Mouse (Mus musculus): ENCODE data around the gene Zfhx3. TPM values are rescaled to one million over a fixed set of nuclear protein-coding genes. Genes with fewer than 3 reads are reported as not detected.

Zfhx3 gene
- total RNA-seq, 2 experiments from 2014 or later = 4.3 to 4.4 TPM

DNA sequence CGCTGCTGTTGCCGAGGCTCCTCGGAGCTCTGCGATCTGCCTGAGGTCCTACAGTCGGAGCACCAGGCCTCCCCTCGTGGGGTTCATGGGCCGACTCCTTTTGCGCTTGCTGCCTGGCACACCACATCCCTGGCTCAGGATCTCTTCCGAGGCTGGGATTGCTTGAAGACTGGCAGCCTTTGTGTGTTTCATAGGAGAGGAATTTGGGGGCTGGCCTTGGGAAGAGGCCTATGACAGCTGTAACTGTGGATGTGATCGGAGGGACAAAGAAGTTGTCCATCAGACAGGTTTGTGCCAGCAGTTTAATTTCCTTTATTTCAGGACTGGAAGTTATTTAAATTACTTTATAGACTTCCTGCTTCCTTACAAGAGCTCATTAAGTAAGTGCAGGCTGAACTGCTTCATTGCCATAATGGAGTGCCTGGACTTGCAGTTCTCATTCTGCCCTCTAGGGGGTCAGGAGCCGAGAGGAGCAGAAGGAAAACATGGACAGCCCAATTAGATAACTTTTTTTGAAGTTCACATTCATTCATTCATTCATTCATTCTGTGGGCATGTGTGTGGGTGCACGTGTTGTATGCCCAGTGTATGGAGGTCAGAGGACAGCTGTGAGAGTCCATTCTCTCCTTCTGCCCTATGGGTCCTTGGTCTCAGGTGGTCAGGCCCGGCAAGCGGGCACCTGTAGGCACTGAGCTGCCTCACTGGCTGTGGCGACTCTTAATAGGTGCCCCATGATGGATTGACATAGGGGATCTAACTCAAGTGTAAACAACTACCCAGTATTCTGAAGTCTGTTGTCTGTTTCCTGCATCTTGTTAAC is 817.3 kb downstream of the Zfhx3 start:
- DNase-seq = peak; percentile 23 to 37

DNA sequence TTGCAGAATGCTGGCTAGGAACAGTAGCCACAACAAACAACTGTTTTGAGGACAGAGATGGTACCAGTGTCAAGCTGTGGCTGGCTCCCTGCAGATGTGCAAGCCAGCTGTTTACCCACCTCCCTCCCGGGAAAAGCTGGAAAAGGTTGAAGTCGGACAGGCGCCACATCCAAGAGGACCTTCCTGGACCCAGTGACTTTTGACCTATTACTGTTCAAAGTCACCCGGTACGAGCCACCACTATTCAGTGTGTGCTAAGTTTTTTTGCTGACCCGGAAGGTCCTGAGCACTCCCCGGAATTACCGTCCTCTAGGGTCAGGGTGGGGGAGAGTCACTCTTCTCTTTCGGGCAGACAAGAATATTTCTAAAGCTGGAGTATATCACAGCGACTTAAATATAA is 818.3 kb downstream of the Zfhx3 start:
- DNase-seq = no peak

DNA sequence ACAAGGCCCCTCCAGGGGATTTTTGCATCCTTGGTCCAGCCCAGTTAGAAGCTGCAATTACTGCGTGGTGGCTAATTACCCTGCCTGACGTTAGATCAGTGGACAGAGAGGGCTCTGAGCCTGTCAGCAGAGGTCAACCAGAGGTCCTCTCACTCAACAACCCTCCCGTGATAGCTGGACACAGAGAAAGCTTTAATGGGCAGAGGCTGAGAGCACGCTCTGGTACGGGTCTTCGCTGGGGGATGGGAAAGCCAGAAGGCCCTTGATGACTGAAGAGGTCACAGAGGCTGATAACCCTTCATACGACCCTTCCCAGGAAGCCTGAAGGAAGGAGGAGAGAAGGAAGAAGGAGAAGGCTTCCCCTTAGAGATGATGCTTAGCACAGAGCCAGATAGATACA is 820.1 kb downstream of the Zfhx3 start:
- DNase-seq = no peak

DNA sequence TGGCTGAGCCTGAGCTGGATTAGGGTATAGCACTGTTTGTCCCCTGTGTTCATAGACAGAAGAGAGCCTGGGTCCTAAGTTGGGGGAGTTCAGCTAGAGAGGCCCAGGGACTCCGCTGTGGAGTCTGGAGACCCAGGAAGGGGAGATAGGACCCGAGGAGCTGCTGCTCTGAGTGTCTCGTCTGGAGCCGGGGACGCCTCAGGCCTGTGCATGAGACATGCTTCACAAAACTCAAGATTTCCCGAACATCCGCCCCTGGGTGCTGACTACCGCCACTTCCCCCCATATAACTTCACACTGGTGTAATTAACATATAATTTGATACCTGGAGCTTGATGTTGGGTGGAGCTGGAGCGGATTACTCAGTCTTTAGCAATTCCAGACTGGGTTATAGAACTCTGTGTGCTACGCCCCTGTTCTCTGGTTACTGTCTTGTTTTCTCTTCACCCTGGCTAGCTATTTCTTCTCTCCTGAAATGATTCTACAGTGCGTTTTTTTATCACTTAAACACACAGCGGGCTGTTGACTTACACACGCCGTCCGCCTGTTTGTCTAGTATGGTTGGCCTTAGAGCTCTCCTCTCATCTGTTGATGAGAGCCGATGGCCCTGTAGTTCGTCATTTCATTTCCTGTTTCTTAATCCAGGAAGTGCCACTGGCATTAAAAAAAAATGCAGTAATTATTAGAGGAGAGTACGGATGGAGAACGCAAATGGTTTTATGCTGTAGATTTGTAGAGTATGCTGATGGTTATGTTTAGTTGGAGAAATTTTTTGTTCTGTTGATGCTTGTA is 822.2 kb downstream of the Zfhx3 start:
- no peak for DNase-seq

DNA sequence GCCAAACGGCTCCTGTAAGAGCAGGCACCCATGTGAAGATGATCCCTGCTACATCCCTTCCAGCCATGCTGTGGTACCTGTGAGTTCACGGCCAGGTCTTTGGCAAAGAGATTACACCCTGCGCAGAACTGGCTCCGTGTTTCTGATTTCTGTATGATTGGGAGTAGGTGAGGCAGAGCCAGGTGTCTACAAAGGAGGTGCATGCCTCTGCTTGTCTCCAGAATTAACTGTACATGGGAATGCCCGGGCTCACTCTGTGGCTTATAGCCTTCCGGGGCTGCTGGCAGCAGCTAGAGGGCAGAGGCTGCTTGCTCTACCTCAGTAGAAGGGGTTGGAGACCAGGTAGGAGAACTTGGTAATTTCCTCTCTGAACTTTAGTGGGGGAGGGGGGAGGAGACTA is 823.7 kb downstream of the Zfhx3 start:
- no peak for DNase-seq

DNA sequence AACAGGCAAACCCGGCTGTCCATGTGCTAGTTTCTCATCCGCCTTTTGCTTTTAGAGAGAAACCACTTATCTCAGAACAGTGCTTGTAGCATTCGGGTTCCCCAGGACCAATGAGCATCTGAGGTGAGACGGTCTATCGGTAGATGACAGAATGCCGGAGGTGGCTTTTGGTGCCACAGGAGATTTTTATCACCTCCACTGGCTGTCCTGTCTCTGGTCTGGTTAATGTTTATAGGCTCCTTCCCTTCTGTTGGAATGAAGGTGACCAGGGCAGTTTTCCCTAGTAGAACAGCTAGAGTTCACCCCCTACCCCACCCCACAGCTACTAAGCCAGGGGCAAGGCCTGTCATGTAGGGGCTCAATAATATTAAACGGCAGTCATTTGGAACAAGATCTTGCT is 825.6 kb downstream of the Zfhx3 start:
- DNase-seq = no peak

DNA sequence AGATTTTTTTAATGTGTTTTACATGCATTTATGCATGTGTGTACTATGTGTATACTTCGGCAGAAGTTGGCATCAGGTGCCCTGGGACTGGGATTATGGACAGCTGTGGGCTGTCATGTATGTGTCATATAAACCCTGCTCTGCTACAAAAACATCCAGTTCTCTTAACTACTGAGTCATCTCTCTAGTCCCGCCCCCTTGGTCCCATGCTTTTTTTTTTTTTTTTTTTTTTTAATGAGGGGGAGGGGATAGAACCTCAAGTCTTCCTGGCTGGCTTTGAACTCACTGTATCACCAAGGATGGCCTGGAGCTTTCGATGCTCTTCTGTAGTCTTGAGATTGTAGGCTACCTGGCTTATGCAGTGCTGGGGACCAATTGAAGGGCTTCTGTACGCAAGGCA is 827.9 kb downstream of the Zfhx3 start:
- no peak for DNase-seq

DNA sequence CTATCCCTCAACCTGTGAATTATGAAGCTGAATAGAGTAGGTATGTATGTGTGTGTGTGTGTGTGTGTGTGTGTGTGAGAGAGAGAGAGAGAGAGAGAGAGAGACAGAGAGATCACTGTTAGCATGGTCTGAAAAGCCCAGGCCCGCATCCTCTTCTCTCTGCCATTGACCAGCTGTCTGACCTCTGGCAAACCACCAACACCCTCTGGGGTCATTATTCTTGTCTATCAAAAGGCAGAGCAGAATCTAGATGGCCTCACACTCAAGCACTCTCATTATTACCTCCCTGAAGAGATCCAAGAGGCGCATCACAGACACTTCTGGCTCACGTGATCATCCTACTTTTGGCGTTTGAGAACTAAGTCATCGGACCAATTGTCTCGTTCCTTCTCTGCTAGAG is 831.0 kb downstream of the Zfhx3 start:
- no peak for DNase-seq

DNA sequence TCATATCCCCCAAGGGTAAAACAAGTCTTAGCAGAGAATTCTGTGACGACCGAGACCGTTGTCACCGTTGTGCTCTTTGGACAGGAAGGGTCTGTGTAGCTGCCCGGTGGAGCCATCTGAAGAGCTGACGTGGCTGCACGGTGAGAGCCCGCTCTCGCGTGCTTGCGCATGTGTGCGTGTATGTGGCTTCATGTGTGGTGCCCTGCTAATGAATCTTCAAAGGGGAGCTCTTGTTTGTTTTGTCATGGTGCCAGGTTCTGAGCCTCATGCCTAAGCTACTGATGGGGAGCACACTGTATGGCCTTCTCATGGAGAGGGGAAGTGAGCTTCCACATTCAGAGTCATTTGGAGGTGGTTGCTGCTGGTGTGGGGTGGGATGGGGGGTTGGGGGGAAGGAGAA is 835.6 kb downstream of the Zfhx3 start:
- no peak for DNase-seq

DNA sequence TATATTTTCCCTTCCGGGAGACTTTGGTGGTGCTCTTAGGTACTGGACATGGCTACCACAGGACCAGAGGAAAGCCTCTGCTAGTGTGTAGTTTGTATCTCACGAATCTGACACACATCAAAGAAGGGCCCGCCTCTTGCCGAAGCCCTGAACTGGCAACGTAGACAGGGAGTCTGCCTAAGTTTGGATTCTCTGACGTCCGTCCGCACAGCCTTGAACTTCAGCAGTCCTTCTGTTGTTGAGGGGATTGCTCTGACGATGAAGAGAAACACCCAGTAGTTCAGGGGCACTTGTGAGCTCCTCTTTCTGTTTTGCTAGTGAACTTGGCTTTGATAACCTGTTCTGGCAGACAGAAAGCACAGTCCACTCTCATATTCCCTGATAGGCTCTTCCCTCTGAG is 836.1 kb downstream of the Zfhx3 start:
- no peak for DNase-seq

DNA sequence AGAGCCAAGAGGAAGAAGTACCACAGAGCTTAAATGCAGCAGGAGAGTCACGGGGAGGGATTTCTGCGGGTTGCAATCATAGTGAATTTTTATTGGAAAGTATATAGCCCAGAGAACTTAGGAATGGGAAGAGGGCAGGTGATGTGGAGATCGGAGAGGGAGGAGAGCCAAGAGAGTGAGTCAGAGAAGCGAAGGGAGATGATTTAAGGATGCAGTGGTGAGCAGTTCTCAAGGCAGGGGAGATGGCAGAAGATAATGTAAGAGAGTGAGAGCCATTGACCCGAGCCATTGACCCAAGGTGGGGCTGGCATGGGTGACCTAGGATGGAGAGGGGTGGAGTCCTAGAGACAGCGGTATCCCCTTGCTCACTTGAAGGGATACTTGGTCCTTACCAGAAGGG is 838.3 kb downstream of the Zfhx3 start:
- DNase-seq = no peak

DNA sequence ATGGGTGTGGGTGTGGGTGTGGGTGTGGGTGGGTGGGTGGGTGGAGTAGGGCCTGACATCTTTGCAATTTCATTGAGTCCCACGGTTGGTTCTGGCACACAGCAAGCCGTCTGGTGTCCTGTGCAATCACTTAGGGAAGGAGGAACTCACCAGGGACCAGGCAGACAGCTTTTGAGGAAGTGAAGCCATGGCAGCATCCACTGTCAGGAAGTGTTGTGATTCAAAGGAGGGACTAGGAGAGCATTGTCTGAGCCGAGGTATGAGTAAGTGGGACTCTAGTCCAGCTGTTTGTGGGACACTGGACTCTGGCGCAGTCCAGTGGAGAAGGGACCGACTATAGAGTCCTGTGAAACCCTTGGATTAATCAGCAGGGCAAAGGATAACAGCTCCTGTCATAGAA is 838.7 kb downstream of the Zfhx3 start:
- DNase-seq = no peak

DNA sequence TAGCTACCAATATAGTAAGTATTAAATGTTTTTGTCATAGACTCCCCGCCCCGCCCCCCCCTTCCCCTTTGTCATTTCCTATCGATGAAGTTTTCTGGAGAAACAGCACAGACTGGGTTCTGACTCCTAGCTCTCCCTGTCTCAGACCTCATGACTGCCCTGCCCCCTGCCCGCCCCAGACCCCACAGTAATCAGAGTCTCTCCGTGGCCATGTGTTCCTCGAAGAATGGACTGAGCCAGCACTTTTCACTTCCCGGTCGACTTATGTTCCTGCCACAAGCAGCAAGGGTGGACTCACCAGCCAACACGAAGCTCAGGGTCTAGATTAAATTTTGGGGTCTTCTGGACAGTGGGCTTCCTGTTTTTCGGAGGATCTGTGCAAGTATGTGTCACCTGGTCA is 840.7 kb downstream of the Zfhx3 start:
- no peak for DNase-seq

DNA sequence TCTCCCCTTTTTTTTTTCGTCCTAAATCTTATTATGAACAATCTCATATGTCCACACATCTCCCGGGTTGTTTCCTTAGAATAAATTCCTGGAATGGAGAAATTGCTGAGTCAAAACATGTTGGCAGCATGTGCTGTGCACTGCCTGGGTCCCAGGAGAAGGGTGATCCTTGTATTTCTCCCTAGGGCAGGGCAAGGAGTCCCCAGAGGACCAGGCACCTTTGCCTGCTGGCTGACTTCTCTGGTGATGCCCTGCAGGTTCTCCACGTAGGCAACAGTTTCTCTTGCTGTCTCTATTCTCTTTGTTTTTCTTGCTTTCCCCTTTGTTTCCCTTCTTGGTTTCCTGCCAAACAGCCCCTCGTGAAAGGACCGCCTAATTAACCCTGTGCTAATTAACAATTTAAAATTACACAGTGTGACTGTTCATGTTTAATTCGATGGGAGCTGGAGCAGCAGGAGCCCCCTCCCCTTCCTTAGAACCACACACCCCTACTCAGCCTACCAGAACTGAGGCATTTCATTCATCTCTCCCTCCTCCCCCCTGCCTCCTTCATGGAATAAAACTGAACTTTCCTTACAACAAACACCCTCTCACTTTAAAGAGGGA is 845.8 kb downstream of the Zfhx3 start:
- DNase-seq = no peak

DNA sequence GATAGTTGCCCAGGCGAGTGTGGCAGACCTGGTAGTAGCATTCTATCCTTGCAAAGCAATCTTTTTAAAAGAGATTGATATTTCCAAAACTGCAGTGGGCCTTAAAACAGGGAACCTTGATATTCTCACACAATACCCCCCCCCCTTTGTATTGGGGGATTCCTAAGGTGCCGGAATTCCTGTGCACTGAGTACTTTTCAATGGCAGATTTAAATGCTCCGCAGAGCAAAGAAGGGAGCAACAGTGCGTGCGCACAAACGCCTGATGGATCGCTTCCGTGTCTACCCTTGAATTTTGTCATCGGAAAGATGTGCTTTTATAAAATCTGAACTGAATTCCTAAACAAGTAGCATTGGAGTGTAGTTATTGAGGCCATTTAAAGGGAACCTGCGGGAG is 846.3 kb downstream of the Zfhx3 start:
- no peak for DNase-seq

DNA sequence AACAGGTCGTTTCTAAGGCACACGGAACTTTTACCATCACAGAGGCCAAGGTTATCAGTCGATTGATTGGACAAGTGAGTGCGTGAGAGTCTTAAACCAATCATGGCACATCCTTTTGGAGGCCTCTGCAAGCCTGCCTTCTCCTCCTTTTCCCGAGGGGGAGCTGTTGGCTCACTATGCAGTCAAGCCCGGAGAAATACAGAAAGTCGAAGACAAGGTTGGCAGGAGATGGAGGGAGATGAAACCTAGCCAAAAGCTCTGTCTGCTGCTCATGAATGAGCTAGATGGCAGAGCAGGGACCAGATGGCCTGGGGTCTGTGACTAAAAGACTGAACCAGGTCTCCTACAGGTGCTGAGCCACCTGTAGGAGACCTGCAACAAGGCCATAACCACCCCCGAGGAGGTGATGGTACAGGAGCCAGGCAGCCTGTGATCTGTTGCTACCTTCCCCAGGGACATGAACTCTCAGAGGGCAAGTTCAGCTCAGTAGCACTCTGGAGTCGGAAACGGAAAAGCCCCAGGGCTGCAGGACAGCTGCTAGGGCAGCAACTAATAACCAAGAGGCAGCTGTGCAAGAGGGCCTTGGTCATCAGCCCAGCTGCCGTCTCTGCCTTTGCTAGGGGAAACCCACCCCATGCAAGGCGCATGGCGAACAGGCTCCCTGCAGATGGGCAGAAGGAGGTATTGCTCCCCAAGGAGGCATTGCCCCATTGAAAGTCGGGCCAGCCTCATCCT is 848.3 kb downstream of the Zfhx3 start:
- DNase-seq = peak; percentile 27 to 48

DNA sequence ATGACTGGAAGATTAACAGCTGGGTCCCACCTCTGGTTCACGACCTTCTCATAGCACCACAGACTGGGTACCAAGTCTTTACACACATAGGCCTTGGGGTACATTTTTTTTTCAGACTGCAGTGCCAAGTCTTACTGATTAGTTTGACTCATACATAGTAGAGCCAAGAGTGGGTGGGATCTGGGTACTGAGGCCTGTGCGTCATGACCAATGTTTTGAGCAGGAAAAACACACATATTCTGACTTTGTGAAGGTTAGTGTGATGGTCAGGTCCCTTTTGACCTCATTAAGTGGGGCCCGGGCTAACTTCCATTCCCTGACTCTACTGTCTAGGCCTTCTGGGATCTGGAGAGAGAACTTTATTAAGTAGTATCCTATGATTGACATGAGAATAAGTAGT is 853.6 kb downstream of the Zfhx3 start:
- no peak for DNase-seq

DNA sequence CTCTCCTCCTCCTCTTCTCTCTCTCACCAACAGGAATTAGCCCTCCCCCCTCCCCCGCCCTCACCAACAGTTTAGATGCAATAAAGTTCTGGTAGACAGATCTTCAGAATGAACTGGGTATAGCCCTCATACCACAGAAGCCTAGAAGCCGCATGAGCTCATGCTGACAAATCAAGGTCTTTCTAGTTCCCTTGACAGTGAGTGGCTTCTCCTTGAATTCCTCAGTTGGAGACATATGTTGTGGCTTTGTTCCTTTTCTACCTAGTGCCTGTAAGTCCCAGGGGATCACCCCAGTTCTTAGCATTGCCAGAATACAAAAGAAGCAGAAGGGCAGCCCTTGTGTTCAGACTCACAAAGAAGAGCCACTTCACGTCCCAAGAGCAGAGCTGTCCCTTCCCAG is 854.4 kb downstream of the Zfhx3 start:
- DNase-seq = no peak

DNA sequence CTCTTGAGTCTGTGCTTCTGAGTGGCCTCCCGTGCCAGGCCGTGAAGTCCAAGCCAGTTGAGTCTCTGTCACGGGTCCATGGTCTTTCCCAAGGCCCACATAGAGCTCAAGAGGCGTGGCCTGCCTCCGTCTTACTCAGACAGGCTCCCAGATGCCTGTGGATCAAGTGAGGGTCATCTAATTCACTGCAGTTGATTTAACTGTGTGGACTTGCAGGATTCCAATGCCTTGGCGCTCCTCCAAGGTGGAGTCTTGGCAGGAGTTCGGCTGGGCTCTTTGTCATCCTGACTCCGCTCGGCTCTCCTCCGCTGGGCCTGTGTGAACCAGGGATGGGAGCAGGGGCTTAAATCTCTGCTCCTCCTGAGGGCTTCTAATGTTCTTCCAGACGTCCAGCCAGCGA is 855.6 kb downstream of the Zfhx3 start:
- peak; percentile 14 to 19 for DNase-seq

DNA sequence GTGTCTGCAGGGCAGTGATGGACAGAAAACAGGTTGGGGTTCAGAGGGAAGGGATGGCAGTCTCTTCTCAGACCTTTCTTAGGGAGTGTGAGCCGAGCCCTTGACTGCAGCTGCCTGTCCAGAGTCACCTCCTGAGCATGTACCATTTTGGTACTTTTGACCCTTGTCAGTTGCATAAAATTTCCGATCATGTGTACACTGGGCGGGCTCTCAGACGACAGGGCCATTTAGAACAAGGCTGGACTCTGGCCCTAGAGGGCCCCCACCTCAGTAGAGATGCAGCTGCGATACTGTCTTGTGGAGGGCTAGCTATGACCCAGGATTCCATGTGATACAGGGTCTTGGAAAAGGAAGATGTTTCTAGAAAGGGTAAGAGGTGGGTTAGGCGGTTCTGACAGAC is 856.8 kb downstream of the Zfhx3 start:
- no peak for DNase-seq

DNA sequence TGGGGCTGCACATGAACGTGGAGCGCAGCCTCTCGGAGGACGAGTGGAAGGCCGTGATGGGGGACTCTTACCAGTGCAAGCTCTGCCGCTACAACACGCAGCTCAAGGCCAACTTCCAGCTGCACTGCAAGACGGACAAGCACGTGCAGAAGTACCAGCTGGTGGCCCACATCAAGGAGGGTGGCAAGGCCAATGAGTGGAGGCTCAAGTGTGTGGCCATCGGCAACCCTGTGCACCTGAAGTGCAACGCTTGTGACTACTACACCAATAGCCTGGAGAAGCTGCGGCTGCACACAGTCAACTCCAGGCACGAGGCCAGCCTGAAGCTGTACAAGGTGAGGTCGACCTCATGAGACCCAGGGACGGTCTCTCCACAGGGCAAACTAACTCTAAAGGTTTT is 857.9 kb downstream of the Zfhx3 start:
- no peak for DNase-seq

DNA sequence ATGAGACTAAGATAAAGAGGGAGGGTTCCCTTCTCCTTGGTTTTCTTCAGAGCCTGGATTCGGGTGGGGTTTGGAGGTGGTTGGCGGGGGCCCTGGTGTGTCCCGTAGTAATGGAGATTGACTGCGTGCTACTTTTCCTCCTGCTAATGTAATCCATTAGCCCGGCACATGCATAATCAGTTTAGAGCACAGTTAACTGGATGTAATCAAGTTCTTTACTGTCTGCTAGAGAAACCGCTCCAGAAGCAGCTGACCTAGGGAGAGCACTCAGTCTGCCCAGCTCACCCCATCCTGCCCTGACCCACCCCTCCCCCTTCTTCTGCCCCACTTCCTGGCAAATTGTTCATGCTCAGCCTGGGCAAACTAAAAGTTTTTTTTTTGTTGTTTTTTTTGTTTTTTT is 860.6 kb downstream of the Zfhx3 start:
- no peak for DNase-seq

DNA sequence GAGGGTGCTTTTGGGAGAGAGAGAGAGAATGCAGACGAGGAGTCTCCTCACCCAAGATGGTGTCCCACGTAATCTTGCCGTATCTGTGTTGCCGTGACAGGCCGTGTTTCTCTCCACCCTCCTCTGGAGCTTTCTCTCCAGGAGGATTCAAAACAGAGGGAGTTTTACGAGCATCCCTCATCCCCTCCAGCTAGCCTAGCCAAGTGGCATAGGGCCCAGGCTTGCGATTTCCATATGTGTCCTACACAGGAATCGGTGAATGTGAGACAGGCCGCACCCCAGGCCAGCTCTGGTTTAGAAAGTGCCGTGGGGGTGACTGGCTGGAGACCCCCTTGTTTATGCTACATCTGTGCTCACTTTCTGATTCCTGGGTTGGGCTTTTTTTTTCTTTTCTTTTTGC is 869.2 kb downstream of the Zfhx3 start:
- no peak for DNase-seq

Data from layer of hippocampus, postnatal 36 days (tissue).